Mouse (Mus musculus) spleen, postnatal 10 days (tissue): ENCODE measurements at regions not wholly inside any gene's neighbourhood (a gene's known extent, or its start where the extent isn't known, plus 50 kb on each side); places are given as distances from the start of the nearest gene placed in this dataset.

Experiments
- DNase-seq, 2 experiments: peaks; one replicate each; pipeline ENCODE4 v3.0.0; 2021 to 2022; ENCODE audit warnings: low spot score in 2 of 2

DNA sequence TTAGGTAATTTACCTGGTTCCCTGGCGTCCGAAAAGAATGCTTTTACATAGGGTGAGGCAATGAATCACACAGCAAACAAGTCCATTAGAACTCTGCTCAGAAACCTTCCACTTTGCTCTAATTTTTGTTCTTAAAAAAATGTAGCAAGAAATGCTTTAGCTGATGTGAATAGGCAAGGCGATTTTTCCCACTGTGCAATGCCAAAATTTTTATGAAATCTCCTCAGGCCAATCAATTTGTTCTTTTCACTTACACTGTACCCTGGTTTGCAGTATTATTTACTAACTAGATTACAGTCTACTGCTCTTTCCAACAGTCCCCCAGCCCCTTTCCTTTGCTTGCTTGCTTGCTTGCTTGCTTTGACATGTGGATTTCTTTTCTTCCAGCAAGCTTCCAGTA, 353.1 kb upstream of the Mmadhc start:
- DNase-seq = no peak

DNA sequence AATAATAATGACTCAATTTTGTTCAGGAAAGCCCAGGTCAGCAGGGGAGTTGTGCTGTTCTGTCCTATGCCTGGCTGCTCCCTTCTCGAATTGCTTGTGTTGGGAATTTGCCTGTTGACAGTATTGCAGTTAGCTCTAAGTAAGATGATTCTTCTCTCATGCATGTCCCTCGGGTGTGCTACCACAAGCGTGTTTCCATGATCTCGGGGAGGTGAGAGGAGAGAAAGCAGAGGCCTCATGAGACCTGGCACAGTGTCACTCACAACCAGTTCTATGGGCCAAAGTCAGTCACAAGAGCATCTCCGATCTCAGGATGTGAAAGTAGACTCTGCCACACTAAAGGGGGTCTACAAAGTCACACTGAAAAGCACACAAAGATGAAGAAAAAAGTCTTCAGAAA, 346.6 kb upstream of the Mmadhc start:
- DNase-seq = no peak

DNA sequence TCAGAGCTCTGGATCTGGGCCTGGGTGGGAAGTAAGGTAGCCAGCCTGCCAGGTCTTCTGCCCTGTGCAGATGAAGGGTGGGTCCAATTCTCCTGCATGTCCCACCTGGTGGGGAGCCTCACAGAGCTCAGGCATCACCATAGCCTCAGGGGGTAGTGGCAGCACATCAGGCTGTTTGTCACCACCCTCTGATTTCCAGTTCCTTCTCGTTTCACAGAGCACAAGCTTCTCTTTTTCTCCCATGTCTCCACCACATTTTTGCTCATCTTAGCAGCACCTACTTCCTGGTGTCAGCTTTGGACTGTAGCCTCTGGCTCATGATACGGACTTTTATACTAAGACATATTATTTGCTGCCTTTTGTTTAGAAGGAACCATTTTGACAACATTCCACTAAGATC, 345.6 kb upstream of the Mmadhc start:
- DNase-seq = no peak

DNA sequence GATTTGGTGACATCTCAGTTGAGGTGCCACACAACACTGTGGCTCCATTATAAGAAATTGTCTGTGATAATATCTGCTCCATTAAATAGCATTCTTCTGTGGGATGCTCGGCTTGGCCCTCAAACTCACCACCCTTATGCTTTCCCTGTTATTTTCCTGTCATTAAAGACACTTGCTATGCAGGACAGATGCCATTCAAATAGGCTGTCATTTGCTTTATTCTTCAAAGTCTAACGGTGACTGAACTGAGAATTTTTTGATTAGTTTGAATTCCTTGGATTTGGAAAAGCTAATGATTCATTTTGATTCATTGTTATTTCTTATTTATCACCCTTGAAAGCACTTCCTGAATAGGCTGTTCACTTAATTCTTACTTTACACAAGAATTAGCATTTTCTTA, 339.3 kb upstream of the Mmadhc start:
- no peak for DNase-seq

DNA sequence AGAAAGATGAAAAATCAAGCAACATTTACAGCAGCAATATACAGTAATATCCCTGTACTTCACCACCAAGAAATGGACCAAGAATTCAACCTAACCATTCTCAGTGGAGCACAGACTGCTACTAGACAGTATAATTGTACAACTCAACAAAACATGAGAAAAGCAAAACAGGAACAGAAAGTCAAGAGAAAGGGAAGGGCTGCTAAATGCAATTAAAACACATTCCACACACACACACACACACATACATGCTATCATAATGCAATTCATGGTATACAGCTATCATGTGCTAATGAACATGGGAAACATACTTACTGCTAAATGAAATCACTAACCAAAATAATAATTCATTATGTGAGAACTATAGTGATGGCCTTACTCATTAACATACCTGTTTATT, 335.2 kb upstream of the Mmadhc start:
- DNase-seq = no peak

DNA sequence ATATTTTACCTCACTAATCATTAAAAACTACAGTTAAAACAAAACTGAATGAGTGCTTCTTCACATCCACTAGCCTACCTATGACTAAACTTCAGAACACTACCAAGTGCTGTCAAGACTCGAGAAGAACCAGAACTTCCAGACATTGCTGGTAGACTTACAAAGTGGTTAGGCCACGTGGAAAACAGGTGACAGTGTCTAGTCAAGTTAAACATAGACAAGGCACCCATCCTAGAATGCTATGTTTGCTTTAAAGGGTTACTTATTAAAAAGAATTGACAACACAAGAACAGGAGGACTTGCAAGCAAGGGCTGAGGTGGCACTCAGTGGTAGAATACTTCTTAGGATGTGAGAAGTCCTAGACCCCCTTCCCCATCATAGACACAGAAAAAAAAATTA, 330.9 kb upstream of the Mmadhc start:
- no peak for DNase-seq

DNA sequence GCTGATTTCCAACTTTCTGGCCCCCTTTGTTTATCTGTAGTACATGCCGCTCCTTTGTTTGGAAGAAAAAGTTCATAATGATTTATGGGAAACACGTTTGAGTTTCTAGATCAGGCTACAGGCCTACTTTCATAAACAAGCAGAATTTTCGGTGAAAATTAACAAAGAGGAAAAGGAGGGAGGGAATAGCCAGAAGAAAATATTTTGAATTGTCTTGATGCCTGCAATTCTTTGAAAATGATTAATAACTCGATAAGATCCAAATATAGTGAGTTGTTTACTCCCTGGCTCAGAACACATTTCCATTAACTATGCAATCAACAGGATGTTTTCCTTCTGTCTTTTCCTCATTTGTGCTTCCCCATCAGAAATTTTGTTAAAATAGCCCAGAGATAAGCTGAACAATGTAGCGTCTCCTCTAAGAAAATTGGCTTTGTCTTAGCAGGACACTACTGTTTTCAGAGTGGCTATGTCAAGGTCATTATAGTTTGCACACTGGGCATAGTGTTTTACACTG, 328.7 kb upstream of the Mmadhc start:
- DNase-seq = no peak

DNA sequence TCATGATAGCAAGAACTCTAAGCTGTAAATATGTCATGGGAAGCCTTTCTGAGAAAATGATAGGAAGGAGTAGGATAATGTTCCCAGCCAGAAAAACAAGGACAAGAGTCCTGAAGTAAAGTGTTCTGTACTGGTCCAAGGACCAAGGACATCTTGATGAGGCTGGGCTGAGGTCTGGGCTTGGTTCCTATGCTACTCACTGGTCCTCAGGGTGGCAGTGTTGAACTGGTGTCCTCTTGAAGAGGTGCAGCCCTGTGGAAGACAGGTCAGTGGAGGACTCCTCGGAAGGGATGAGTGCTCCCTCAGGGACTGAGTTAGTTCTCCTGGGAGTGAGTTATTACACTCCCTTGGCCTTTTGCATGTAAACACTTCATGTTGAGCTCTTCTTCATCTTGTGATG, 312.5 kb upstream of the Mmadhc start:
- peak in 1 of 2 experiments; percentile 25 for DNase-seq

DNA sequence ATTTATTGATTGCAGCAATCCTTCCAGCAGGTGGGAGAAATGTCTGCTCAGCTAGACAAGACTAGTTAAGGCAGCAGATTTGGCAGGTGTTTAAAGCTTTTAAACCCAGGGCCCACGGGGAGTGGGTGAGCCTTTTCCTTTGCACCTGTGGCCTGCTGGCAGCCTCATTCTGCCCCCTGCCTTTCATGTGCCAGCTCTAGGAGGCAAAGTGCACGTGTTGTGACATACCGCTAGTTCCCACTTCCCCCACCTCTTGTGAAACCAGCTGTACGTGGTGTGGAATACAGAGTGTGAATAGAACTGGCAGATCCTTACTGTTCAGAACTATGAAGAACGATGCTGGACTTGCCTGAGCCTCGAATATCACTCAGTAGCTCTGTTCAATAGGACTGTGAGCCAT, 292.6 kb upstream of the Mmadhc start:
- DNase-seq = peak in 1 of 2 experiments; percentile 14

DNA sequence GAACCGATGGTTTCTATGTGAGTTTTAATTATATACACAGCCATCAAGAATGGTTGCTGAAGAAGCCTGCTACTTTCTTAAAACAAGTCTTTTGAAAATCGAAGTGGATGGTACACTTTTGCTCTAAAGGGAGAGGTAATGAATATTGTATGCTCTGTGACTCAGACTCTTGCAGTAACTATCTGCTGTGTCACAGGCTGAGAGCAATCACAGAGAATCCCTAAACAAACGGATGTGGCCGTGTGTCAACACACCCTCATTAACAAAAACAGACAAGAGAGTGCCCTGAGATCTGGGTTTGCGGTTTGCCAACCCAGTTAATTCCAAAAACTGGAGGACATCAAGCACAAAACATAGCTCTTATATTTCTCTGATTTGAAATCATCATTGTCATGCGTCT, 292.1 kb upstream of the Mmadhc start:
- no peak for DNase-seq

DNA sequence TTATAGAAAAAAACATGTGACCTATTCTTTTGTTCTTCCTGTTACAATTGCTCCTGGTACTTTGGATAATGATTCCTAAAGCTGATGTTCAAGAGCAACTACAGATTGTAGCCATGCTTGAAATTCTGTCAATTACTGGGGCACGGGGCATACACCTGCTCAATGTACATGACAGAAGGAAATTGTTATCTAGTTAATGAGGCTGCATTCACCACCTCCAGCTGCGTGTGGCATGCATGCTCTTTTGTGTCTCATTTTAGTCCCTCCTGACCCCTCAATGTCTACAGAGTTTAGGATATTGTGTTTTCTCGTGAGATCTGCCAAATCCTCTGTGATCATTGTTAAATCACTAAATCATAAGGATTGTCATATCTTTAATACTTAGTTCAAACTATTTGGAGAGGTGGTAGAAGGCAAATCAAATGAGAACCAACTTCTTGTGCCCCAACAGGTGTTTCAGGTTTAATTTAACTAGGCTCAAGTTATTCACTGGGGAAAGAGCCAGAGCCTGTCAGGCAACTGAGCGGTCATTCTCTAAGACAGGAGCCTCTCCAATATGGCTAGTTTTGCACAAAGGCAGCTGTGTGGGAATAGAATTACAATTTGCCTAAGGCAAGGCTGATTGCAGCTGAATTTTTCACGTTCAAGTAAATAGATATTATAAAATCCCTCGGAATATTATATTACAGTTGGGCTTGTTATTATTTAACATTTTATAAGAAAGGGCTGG, 289.9 kb upstream of the Mmadhc start:
- DNase-seq = no peak

DNA sequence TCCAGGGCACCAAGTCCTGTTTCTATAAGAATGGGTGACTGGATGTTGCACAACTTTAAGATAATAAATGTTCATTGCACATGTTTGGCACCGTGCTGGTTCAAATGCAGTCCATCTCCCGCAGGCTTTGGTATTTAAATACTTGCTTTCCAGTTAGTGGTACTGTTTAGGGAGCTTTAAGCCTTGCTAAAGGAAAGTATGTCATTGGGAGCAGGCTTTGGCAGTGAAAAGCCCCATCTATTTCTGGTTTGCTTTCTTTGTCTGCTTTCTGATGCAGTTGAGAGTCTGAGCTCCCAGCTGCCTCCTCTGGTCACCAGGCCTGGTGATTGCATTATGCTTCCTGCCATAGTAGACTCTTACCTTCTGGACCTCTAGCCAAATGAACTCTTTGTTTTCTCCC, 283.0 kb upstream of the Mmadhc start:
- no peak for DNase-seq

DNA sequence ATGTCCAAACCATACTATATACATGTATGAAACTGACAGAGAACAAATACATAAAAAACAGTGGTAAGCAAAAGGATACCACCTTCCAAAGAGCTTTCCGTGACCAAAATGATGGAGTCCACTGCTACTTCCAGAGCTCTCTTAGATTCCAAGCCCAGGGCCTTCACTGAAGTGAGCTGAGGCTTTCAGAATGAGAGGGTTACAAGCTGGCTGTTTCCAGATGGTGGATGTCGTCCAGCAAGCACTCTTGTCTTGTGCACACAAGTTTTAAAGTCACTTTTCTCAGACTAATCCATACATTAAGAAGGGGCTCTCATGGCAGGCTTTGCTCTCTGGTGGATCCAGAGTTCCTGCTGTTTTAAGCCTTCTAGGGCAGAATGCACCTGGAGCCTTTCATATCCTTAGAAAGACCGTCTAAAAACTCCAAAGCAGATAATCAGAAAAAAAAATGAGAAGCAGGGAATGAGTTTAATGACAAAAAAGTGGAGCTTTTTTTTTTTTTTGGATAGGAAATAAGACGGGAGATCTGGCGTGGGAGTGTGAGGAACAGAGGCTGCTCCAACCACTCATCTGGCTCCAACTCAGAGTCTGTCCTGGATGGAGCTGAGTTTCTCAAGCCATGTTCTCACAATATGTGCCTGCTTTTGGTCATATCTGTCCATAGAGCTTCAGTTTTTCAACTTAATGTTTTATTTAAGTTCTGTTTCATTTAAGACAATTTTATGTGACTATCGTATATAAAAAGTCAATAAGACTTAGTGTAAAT, 281.9 kb upstream of the Mmadhc start:
- DNase-seq = no peak

DNA sequence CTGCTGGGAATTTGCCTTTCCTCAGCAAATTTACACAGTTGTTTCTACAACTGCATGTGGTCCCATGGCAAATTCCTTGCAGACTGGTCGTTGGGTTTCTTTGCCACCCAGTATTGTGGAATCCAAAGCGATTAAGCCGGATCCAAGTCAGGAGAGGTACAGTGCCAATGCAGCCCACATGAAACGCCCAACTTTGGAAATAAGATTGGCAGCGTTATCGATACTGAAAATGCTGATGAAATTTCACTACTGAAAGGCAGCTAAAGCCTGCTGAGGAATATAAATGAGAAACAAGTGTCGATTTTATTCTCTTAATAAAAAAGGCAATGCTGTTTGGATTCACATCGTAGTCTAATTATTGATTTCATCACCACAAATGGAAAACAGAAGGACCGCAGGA, 281.1 kb upstream of the Mmadhc start:
- no peak for DNase-seq

DNA sequence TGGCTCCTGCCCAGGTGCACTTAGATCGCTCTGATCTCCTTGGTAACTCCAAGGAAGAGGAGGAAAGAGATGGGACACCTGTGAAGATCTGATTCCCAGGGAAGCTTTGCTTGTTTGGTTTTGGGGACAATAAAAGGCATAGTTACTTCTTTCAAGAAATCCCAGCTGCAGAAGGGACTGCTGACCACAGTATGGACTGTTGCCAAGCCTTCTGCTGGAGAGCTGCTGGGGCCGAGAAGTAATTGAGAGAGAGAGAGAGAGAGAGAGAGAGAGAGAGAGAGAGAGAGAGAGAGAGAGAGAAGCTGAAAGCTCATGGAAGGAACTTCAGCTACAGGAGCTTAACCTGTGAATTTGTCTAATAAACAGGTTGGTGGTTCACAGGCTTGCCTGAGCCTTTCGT, 276.9 kb upstream of the Mmadhc start:
- DNase-seq = no peak

DNA sequence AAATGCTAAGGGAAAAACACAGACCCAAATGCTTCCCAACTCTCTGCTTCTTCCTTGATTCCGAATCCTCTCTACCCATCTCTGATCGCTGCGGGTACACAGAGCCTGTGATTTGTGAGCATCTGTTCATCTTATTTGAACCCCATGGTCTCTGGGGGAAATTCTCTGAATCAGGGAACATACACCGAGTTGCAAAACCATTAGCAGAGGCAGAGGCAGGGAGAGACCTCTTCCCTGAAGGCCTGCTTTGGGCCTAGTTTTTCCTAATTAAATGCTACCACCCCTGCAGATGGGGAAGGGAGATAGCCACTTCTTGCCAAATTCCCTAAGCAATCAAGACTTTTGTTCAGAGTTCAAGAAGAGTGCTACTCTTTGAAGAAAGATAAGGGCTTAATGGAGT, 274.4 kb upstream of the Mmadhc start:
- no peak for DNase-seq

DNA sequence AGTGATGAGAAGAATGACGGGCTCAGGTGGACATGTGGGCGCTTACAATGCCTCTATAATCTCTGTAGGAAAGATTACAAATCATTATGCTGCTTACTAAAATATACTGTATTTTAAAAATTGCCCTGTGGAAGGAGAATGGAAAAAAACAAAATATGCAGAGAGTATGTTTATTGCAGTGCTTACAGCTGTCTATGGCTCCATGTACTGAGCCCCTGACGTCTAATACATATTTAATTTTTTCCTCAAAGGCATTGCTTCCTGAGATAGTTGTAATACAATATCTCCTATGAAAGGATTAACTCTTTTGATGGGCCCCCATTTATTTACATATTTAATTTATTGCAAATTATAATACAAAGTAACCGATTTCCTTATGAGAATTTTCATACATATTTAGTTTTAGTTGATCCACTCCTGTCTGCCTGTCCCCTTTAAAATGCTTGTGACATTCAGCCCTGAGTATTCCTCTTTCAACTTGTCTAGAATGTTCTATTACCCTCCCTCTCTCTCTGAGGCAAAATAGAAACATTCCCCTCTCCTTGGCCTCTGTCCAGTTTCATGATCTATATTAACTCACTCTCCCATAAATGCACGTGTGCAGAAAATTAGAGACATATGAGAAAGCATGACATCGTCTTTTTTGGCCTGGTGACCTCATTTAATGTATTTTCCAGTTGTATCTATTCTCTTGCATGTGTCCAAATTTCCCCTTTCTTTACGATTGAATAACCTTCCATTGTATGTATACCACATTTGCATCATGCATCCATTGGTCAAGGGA, 273.1 kb upstream of the Mmadhc start:
- no peak for DNase-seq

DNA sequence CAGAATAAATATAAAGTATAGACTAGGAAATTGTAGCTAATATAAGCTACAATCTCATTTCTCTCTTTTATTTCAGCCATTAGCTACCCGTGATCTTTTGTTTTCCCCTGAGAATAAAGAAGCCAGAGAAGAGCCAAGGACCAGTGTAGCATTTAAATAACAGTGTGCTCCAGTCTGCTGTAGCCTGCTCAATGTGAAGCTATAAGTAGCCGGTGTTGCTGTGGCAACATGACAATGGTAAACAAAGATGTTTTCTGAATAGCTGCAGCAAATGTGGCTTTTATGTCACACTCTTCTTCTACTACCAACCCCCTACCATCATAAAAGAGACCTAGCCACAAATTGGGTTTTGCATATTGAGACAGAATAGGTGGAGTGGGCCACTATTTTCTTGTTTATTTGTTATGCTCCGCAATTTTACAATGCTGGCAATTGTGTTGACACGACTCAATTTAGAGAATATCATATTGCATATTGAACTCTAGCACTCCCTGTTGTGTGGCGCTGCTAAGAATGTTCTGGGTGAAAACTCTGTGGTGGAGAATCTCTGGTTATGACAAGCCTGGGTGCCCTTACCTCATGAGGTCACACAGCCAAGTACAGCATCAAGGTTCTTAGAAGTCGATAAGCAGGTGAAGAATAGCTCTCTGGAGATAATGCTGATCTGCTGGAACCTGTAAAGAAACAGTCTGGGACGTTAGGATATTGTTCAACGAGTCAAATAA, 272.3 kb upstream of the Mmadhc start:
- no peak for DNase-seq

DNA sequence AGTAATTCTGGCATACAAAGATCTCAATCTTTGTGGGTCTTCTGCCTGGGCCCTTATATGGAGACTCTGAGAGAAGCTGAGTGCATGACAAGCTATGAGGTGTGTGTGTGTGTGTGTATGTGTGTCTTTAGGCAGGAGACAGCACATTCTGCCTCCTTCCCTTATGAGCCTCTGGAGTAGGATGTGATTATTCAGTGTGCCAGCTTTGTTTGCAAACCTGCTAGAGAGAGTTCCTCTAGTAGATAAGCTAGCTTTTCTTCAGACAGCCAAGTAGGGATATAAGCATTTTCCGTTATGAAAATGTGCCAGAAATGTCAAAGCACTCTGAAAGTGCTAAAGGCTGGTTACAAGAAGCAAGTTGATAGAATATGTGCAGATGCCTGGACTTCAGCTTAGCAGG, 270.9 kb upstream of the Mmadhc start:
- no peak for DNase-seq

DNA sequence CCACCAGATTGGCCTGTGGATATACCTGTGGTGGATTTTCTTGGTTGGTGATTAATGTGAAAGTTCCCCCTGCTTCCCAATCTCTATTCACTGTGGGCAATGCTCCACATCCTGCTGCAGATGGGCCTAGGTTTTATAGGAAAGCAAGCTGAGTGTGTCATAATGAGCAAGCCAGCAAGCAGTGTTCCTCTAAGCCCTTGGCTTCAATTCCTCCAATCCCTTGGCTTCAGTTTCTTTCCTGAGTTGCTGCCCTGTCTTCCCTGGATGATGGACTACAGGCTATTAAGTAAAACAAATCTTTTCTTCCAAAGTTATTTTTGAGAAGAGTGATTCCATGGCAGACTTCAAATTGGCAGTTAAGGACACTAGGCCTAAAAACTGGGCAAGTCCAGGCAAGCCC, 257.4 kb upstream of the Mmadhc start:
- no peak for DNase-seq

DNA sequence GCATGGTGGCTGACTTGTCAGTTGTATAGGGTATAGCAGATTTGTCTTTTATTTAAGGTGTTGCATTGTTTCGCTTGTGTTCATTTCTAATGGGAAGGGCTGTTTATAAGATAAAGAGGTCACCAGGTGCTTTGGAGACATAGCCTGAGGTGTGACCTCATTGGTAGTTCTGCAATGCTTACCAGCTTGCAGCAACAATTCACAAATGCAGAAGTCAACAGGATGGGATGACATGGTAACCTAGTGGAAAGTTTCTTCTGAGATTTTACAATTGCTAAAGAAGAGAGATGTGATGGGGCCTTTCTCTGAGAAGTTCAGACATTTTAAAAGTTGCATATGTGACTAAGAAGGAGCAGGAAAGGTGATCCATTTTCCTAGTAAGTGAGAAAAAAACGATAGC, 255.8 kb upstream of the Mmadhc start:
- DNase-seq = no peak

DNA sequence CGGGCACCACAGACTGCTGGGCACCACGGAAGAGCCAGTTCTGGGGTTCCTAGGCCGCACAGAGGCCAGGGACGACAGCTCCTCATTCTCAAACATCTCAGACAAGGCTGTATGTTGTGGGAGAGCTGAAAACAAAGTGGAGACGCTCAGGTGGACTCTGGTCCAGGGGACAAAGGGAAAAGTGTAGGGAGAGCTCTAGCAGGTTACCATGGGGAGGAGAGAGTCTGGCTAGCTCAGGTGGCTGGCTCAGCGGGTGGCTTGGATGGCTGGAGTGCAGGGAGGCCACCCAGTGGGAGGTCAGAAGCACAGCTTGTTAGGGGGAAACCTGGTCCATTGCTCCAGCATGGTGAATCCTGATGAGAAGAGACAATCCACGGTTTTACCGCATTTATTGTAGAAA, 253.3 kb upstream of the Mmadhc start:
- DNase-seq = no peak
